Mouse (Mus musculus) embryonic fibroblast, embryonic 13.5 days (primary cell): ENCODE measurements around the gene Tbc1d10b.
A peak's percentile ranks its signal among the peaks of the same experiment; 100 is the strongest.

ENCODE experiments used
- CTCF ChIP-seq: IDR thresholded peaks from 2 replicates; pipeline ENCODE4 v1.5.1; 2011; ENCODE audit warnings: mild to moderate bottlenecking, control low read depth, low read length, moderate library complexity, borderline replicate concordance; ENCODE audit not compliant: insufficient read depth
- POLR2A ChIP-seq: IDR thresholded peaks from 2 replicates; pipeline ENCODE4 v1.6.1; 2011; ENCODE audit warnings: low read depth, mild to moderate bottlenecking, control low read depth, low read length, moderate library complexity

GRCm38 (mm10) chr7:127206606-127207005 lies 1.7 kb downstream of the Tbc1d10b start:
- TF ChIP-seq POLR2A (peak; percentile 11; the same call in 1 of the 2 replicates), CTCF (no peak)
